Mouse (Mus musculus): ENCODE data around the gene Chuk.
"Not testable (repeated sequence)": the region's sequence is repeated elsewhere in the genome, so short reads cannot be mapped to it uniquely, and the experiment has no call there.

Chuk gene

DNA sequence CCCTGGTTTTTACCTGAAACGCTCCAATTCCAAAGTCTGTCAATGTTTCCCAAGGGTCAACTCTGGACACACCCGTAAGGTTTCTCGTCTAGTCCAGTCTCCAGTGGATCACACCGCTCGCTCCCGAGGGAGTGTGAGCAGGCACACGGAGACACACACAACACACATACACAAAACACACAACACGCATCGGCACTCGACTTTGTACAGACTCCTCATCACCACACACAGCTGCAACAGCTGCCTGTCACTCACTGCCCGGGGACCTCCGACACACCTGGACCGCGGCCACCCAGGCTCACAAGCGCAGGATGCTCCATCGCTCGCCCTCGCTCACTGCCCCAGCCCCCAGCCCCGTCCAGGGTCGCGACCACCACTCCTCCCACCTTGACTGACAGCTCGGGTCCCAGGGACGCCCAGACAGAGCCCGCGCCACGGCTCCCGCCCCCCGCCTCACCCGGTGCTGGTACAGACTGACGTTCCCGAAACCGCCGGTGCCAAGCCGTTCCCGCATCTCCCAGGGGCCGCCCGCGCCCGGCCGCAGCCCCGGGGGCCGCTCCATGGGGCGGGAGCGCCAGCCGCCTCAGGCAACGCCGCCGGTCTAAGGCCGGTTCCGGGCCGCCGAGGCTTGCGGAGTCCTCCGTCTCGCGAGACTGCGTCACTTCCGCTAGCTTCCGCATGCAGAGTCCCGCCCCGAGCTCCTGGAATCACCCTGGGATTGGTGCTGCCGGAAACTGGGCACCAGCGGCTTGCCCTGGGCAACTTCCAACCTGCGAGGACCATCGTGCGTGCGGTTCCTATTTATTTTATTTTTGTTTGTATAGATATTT is at the start of gene Chuk:
Gene Chuk (minus strand): TSS at position 650 of the 830 bp plus-strand sequence.
- peak; percentile 94 for DNase-seq (ENCODE audit: low read depth, low spot score)

DNA sequence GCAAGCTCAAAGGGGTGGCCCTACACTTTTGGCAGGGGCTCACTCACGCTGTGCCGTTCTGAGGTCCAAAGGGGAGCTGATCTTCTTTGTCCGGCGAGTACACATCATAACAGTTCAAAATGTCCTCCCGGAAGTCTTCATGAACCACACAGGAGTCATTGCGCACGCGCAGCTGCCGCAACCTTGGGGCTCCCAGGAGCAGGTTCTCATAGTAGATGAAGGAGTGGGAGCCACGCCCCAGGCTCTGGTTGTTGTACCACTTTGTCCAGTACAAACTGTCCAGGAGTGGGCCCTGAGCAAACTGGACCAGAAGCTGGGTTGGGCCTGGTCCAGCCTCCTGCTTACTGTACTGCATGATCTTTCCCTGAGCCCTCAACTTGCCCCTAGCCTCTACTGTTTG is 49.7 kb upstream of the Chuk start:
- DNase-seq (ENCODE audit: low read depth, low spot score), result no peak

DNA sequence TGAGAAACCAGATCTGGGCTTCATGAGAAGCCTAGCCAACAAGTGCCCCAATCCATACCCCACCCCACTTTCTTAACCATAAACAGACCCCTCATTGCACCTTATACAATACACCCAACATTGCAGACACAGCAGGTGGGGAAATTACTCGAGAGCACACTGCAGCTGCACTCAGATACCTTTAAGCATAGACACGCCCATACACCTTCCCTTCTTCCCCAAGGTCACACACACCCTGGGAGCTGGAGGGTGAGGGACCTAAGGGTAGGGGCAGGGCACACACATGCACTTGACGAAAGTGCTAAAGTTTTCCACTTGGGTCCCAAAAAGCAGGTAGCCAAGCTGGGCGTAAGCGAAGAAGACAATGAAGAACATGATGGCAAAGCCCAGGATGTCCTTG is 46.5 kb upstream of the Chuk start:
- no peak for DNase-seq (ENCODE audit: low read depth, low spot score)

GRCm38 (mm10) chr19:44148991-44149390 is 41.7 kb upstream of the Chuk start:
- DNase-seq (ENCODE audit: low read depth, low spot score), result no peak

- no peak for DNase-seq (ENCODE audit: low read depth, low spot score)
Observed at GRCm38 (mm10) chr19:44148345-44148744, 41.1 kb upstream of the Chuk start.

GRCm38 (mm10) chr19:44146951-44147350 is 39.7 kb upstream of the Chuk start:
- DNase-seq (ENCODE audit: low read depth, low spot score), result no peak

DNA sequence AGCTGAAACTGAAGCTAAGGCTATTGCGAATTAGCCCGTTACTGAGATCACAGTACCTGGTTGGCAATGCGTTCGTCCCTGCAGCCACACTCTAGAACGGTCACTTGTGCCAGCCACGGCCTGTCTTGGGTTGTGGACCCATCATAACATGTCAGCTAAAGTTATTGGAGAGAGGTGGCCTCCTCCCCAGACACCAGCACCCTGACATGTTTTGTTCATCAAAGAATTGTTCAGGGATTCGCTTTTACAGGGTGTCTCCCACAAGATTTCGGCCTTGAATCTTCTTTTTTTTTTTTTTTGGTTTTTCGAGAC is 39.2 kb upstream of the Chuk start:
- no peak for DNase-seq (ENCODE audit: low read depth, low spot score)

DNA sequence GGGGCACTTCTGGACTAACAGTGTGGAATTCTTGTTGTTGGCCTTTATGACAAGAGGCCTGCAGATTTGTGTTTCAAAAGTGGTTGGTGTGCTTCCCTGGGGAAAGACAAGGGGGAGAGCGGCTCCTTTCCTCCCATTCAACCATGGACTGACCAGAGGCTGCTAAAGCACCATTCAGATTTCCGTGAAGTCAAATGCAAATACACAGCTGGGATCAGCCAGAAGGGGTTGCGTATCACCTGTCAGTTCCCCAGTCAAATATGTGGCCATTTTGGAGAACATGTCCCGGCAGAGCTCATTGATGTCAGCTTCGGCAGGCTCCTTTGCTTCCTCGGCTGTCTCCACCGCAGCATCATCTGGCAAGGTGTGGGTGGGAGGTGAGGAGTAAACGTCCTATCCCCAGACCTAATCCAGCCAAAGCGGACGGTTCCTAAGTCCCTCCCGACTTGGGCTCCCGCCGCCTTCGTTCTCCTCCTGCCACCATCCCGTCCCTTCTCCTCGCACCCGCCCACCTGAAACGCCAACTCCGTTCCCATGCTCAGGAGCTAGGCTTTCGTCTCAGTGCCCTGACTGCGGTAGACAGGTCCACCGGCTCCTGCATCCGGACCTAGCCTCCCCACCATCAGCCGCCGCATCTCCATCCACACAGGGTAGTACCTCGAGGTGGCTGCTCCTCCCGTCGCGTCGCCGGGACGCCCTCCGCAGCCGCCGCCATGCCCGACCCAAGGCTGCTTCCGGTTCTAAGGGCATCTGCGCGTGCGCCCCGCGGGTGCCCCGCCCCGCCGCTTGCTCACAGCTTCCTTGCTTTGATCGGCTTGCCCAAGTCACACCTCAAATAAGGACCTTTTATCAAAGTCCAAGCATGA is 38.7 kb upstream of the Chuk start, which contains the start of gene Bloc1s2:
Gene Bloc1s2 (minus strand): TSS at position 745 of the 866 bp plus-strand sequence.
- DNase-seq (ENCODE audit: low read depth, low spot score), result peak; percentile 92

- DNase-seq (ENCODE audit: low read depth, low spot score), result no peak
Observed at GRCm38 (mm10) chr19:44144366-44144765, 37.1 kb upstream of the Chuk start.

DNA sequence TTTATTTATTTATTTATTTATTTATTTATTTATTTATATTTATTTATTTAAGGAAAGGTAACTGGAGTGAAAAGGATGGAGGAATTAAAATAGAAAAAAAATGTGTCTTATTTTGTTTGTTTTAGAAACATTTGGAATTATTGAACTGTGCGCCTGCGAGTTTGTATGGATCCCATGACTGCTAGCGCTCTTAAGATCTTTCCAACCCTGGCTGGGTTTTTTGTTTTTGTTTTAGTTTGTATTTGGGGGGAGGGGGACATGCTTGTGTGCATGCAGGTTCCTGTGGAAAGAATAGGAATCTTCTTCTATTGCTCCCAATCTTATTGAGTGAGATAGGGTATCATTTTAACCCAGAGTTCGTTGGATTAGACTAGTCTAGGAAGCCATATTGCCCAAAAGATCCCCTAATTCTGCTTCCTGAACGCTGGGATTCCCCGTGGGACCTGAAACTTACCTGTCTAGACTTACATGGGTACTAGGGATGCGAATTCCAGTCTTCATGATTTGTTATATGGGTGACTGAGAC is 28.7 kb upstream of the Chuk start:
- DNase-seq (ENCODE audit: low read depth, low spot score), result no peak

DNA sequence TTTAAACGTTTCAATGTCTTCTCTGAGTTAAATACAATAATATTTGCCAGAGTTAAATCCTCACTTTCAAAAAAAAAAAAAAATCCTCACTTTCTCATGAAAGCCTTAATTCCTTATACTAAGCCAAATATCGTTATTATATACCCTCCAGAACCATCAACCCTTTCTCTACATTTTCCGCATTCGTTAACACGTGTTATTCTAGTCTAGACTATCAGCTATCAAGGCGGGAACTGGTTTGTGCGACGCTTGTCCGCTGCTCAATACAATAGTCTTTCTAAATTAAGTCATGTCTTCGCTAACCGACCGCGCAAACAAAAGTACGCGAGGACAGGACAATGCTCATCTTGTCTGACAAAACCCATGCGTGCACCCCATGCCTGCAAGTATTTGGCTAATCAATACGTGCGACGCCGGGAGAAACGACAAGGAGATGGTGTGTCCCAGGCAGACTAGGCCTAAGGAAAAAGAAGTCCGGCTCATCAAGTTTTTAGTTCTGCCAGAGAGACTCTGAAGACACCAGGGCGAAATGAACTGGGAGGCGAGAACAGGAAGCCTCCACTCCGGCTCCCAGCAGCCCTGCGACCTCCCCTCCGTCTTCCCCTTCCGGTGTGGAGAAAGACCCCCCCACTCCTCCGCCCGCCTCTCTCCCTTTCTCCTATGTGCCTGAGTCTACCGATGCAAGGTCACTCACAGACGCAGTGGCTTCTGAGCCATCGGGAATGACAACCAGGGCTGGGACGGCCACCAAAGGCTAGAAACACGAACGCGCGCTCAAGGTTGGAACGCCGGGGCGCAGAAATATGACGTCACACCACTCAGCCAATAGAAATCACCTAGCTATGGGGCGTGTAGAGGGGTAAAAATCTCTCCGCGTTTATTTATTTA is 28.0 kb upstream of the Chuk start, which contains the start of gene Cwf19l1:
Gene Cwf19l1 (minus strand): TSS at position 805 of the 888 bp plus-strand sequence.
- DNase-seq (ENCODE audit: low read depth, low spot score), result peak; percentile 90

GRCm38 (mm10) chr19:44132917-44133316 is 25.6 kb upstream of the Chuk start:
- DNase-seq (ENCODE audit: low read depth, low spot score), result no peak

DNA sequence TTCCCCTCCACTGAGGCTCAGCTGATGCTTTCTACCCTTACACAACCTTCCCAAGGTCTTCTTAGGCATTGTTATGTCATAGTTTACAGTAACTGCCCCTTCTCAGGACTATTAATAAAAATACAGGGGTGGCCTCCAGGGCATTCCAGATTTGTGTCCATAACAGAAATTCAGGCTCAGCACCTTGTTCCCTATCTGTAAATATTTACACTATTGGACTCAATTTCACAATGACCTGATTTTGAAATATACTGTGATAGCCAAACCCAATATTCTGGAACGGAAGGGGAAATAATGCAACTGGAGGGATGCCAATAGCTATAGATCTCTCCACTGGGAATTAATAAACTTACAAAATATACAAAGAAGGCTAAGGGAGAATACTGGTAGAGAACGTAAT is 21.3 kb upstream of the Chuk start:
- no peak for DNase-seq (ENCODE audit: low read depth, low spot score)

GRCm38 (mm10) chr19:44127729-44128497 is 20.6 kb upstream of the Chuk start:
- DNase-seq (ENCODE audit: low read depth, low spot score), result no peak

GRCm38 (mm10) chr19:44121137-44121536 is 13.9 kb upstream of the Chuk start:
- no peak for DNase-seq (ENCODE audit: low read depth, low spot score)

DNA sequence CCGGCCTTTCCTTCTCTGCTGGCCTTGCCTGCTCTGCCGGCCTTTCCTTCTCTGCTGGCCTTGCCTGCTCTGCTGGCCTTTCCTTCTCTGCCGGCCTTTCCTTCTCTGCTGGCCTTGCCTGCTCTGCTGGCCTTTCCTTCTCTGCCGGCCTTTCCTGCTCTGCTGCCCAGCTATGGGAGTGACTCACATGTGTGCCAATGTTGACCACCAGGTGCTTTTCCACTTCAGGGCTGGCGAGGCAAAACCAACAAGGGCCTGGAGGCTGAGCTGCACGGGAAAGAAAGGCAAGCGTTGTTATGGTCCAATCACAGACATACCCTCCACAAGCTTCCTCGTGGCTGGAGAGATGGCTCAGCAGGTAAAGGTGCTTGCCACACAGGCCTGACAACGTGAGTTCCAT is 13.4 kb upstream of the Chuk start:
- DNase-seq (ENCODE audit: low read depth, low spot score), result not testable (repeated sequence)

DNA sequence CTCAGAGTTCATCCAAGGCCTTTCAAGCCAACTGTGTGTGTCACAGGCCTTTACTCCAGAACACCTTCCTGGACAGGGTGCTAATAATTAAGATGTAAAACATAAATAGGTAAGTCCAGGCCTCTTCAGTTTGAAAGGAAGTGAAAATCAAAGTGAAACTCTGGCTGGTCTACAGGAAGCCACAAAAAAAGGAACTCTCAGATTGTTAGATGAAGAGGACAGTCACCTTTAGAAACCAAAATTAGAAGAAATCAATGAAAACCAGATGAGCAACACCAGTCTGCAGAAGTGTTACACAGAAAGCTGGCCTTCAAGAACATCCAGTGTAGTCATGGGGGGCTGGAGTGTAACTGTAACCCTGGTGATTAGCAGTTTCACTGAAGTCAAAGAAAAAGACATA is 10.5 kb upstream of the Chuk start:
- DNase-seq (ENCODE audit: low read depth, low spot score), result no peak

DNA sequence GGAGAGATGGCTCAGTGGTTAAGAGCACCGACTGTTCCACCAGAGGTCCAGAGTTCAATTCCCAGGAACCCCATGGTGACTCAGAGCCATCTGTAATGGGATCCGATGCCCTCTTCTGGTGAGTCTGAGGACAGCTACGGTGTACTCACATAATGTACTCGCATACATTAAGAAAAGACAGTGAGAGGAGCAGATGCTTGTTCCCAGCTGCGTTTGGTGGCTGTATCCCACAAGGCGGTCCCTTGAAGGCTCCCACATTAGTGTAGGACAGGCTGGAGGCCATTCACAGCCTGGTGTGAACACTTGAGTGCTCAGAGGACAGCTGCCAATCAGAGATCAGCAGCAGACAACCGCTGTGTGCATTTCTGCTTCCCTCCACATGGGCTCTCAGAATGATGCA is 4.4 kb upstream of the Chuk start:
- DNase-seq (ENCODE audit: low read depth, low spot score), result no peak

DNA sequence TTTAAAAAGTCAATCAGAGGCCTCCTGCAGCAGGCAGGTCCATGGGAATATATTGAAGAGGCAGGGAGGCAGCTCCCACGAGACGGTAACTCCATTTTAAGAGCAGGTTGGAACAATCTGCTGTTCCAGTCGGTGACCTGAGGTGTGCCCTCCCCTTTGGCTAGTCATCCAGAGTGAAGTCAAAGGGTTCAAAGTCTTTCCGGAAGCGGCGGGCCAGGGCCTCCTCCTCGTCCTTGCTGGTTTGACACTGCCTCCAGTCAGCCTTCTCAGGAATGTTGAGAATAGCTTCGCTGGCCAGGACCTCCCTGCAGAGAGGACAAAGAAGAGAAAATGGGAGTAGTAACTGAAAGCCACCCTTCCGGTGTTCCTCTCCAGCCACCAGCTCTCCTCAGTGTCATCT is 3.1 kb upstream of the Chuk start:
- DNase-seq (ENCODE audit: low read depth, low spot score), result no peak

GRCm38 (mm10) chr19:44108996-44109395 is 1.7 kb upstream of the Chuk start:
- DNase-seq (ENCODE audit: low read depth, low spot score), result no peak

All from CD4-positive helper T cell, adult 2 months (primary cell).